Mouse (Mus musculus) granulocyte monocyte progenitor cell, adult 5-6 weeks (primary cell): ENCODE data around the gene Pnpla2. TPM values are rescaled to one million over a fixed set of nuclear protein-coding genes. Genes with fewer than 3 reads are reported as not detected.
"Not testable (repeated sequence)": the region's sequence is repeated elsewhere in the genome, so short reads cannot be mapped to it uniquely, and the experiment has no call there.

Experiments used
- ATAC-seq: replicated peaks from 2 replicates; pipeline ENCODE4 v1.8.0; 2016; ENCODE audit warnings: mild to moderate bottlenecking, moderate TSS enrichment, inconsistent platforms; ENCODE audit not compliant: poor library complexity, severe bottlenecking
- total RNA-seq, 2 experiments: library from RNA; stranded (forward) in 1 of 2; stranded (reverse) in 1 of 2; fragments of 200-712, 200-1000 nt in 1 of 2; fragments of >200 nt in 1 of 2; fragmentation: Nextera tagmentation in 1 of 2; gene quantifications; 2 replicates each; pipeline ENCODE4 v1.2.3; 2014 to 2017

Gene Pnpla2
- total RNA-seq (2014; fragmentation: Nextera tagmentation) (93.9 and 97.0 TPM in 2 replicates), total RNA-seq (2017) (19.0 and 35.1 TPM in 2 replicates)

GRCm38 (mm10) chr7:141454967-141455551, at the start of gene Pnpla2:
Gene Pnpla2, plus strand, starts transcription at chr7:141455198.
- peak; percentile 72 for ATAC-seq

GRCm38 (mm10) chr7:141405466-141405865, 49.5 kb upstream of the Pnpla2 start:
- ATAC-seq: no peak

GRCm38 (mm10) chr7:141407670-141408069, 47.3 kb upstream of the Pnpla2 start:
- not testable (repeated sequence) for ATAC-seq

GRCm38 (mm10) chr7:141408833-141409232, 46.2 kb upstream of the Pnpla2 start:
- peak; percentile 88 for ATAC-seq

GRCm38 (mm10) chr7:141410631-141411030, 44.4 kb upstream of the Pnpla2 start:
- ATAC-seq: no peak

- ATAC-seq: no peak
Measured at GRCm38 (mm10) chr7:141411667-141412066, 43.3 kb upstream of the Pnpla2 start.

- 0 out of 2 replicates have a peak, but pooled peaks have one; percentile 3 for ATAC-seq
Measured at GRCm38 (mm10) chr7:141413331-141413730, 41.7 kb upstream of the Pnpla2 start.

- ATAC-seq: peak; percentile 87
Measured at GRCm38 (mm10) chr7:141413809-141414584, 41.0 kb upstream of the Pnpla2 start, which contains the start of gene Gatd1. Gene Gatd1, minus strand, starts transcription at chr7:141414136.

- ATAC-seq: no peak
Measured at GRCm38 (mm10) chr7:141416144-141416841, 38.7 kb upstream of the Pnpla2 start.

- no peak for ATAC-seq
Measured at GRCm38 (mm10) chr7:141417731-141418681, 37.0 kb upstream of the Pnpla2 start.

- ATAC-seq: peak; percentile 33; the same call in 1 of the 2 replicates
Measured at GRCm38 (mm10) chr7:141418970-141419369, 36.0 kb upstream of the Pnpla2 start.

- ATAC-seq: no peak
Measured at GRCm38 (mm10) chr7:141420030-141420702, 34.8 kb upstream of the Pnpla2 start.

GRCm38 (mm10) chr7:141423811-141424210, 31.2 kb upstream of the Pnpla2 start:
- no peak for ATAC-seq

GRCm38 (mm10) chr7:141426948-141427730, 27.9 kb upstream of the Pnpla2 start:
- ATAC-seq: no peak

- no peak for ATAC-seq
Measured at GRCm38 (mm10) chr7:141428701-141429100, 26.3 kb upstream of the Pnpla2 start.

GRCm38 (mm10) chr7:141429310-141429709, 25.7 kb upstream of the Pnpla2 start, which contains the start of gene Cend1:
Gene Cend1, minus strand, starts transcription at chr7:141429491.
- ATAC-seq: no peak

- ATAC-seq: no peak
Measured at GRCm38 (mm10) chr7:141429840-141430584, 25.0 kb upstream of the Pnpla2 start.
